Mouse (Mus musculus) urinary bladder, postnatal 14 days (tissue): ENCODE data around the gene Slc25a13.

Experiments used
- DNase-seq: peaks from one replicate; pipeline ENCODE4 v3.0.0; 2021; ENCODE audit warnings: low spot score

The Slc25a13 gene

GRCm38 (mm10) chr6:6167339-6168126 lies 49.4 kb downstream of the Slc25a13 start:
- DNase-seq = no peak

- DNase-seq = no peak
Observed at GRCm38 (mm10) chr6:6162993-6163623, 53.9 kb downstream of the Slc25a13 start.

GRCm38 (mm10) chr6:6162146-6162545 lies 54.8 kb downstream of the Slc25a13 start:
- no peak for DNase-seq

GRCm38 (mm10) chr6:6160645-6161426 lies 56.1 kb downstream of the Slc25a13 start:
- no peak for DNase-seq

GRCm38 (mm10) chr6:6159221-6159859 lies 57.6 kb downstream of the Slc25a13 start:
- no peak for DNase-seq

- DNase-seq = no peak
Observed at GRCm38 (mm10) chr6:6153426-6153825, 63.5 kb downstream of the Slc25a13 start.

- DNase-seq = no peak
Observed at GRCm38 (mm10) chr6:6150811-6151210, 66.2 kb downstream of the Slc25a13 start.

GRCm38 (mm10) chr6:6149751-6150150 lies 67.2 kb downstream of the Slc25a13 start:
- DNase-seq = no peak

- no peak for DNase-seq
Observed at GRCm38 (mm10) chr6:6149329-6149728, 67.6 kb downstream of the Slc25a13 start.

- DNase-seq = no peak
Observed at GRCm38 (mm10) chr6:6145412-6145811, 71.6 kb downstream of the Slc25a13 start.

GRCm38 (mm10) chr6:6143525-6143924 lies 73.4 kb downstream of the Slc25a13 start:
- no peak for DNase-seq

- DNase-seq = no peak
Observed at GRCm38 (mm10) chr6:6140370-6140769, 76.6 kb downstream of the Slc25a13 start.

- no peak for DNase-seq
Observed at GRCm38 (mm10) chr6:6139061-6139460, 77.9 kb downstream of the Slc25a13 start.

- no peak for DNase-seq
Observed at GRCm38 (mm10) chr6:6136812-6137211, 80.2 kb downstream of the Slc25a13 start.

GRCm38 (mm10) chr6:6134935-6135334 lies 82.0 kb downstream of the Slc25a13 start:
- no peak for DNase-seq

- no peak for DNase-seq
Observed at GRCm38 (mm10) chr6:6133556-6134050, 83.4 kb downstream of the Slc25a13 start.

GRCm38 (mm10) chr6:6132047-6132446 lies 84.9 kb downstream of the Slc25a13 start:
- DNase-seq = no peak

- DNase-seq = no peak
Observed at GRCm38 (mm10) chr6:6125620-6126019, 91.4 kb downstream of the Slc25a13 start.

GRCm38 (mm10) chr6:6121904-6122303 lies 95.1 kb downstream of the Slc25a13 start:
- no peak for DNase-seq

GRCm38 (mm10) chr6:6120841-6121240 lies 96.1 kb downstream of the Slc25a13 start:
- DNase-seq = no peak

- no peak for DNase-seq
Observed at GRCm38 (mm10) chr6:6115771-6116170, 101.2 kb downstream of the Slc25a13 start.

- no peak for DNase-seq
Observed at GRCm38 (mm10) chr6:6113776-6114175, 103.2 kb downstream of the Slc25a13 start.
